Mouse (Mus musculus): Measurements from ENCODE around the gene Cacnb2. TPM values are rescaled to one million over a fixed set of nuclear protein-coding genes. Genes with fewer than 3 reads are reported as not detected.

Gene Cacnb2
- total and polyA plus RNA-seq, 2 experiments: 0.06 to 0.46 TPM

GRCm38 (mm10) chr2:14943691-14944357 lies 340.9 kb downstream of the Cacnb2 start:
- H3K36me3 ChIP-seq (ENCODE audit: control insufficient read depth, insufficient read depth, low read length): no peaks in the 10 kb centered on the region
- no peak overlapping the region for H3K27ac ChIP-seq (replicated peaks; ENCODE audit: insufficient read depth, low read depth, low read length)
- no peaks in the 10 kb centered on the region for H3K27me3 ChIP-seq (ENCODE audit: control insufficient read depth, insufficient read depth, low read length)
- WGBS: 81% methylated on average over 3 of the region's 3 CpGs
- no peaks in the 10 kb centered on the region for H3K4me1 ChIP-seq (ENCODE audit: control insufficient read depth, insufficient read depth, low read length)
- no peak overlapping the region for H3K9ac ChIP-seq (ENCODE audit: low read depth, low read length)
- H3K79me2 ChIP-seq (ENCODE audit: control insufficient read depth, insufficient read depth, low read length): no peaks in the 10 kb centered on the region
- H3K4me3 ChIP-seq (ENCODE audit: insufficient read depth, low read depth, low read length): no peak overlapping the region
- DNase-seq (ENCODE audit: extremely low read depth, low read depth, low spot score): no peak
- TF ChIP-seq POLR2A (IDR thresholded peaks at IDR 0.05; ENCODE audit: extremely low read depth, insufficient read depth, low read length): no peak
- TF ChIP-seq CTCF (IDR thresholded peaks at IDR 0.05; ENCODE audit: low read depth, low read length): no peak

GRCm38 (mm10) chr2:14953090-14953489 lies 350.2 kb downstream of the Cacnb2 start:
- Histone ChIP-seq H3K79me2 (ENCODE audit: control insufficient read depth, insufficient read depth, low read length) (no peaks in the 10 kb centered on the region), H3K4me3 (ENCODE audit: insufficient read depth, low read depth, low read length) (no peak overlapping the region), H3K9ac (ENCODE audit: low read depth, low read length) (no peak overlapping the region), H3K27ac (replicated peaks; ENCODE audit: insufficient read depth, low read depth, low read length) (no peak overlapping the region), H3K4me1 (ENCODE audit: control insufficient read depth, insufficient read depth, low read length) (no peaks in the 10 kb centered on the region), H3K27me3 (ENCODE audit: control insufficient read depth, insufficient read depth, low read length) (no peaks in the 10 kb centered on the region), H3K36me3 (ENCODE audit: control insufficient read depth, insufficient read depth, low read length) (no peaks in the 10 kb centered on the region)
- TF ChIP-seq POLR2A (IDR thresholded peaks at IDR 0.05; ENCODE audit: extremely low read depth, insufficient read depth, low read length) (no peak), CTCF (IDR thresholded peaks at IDR 0.05; ENCODE audit: low read depth, low read length) (no peak)
- 84% methylated on average over 2 of the region's 2 CpGs for WGBS
- no peak for DNase-seq (ENCODE audit: extremely low read depth, low read depth, low spot score)

GRCm38 (mm10) chr2:14960963-14961488 lies 358.1 kb downstream of the Cacnb2 start:
- DNase-seq (ENCODE audit: extremely low read depth, low read depth, low spot score): no peak
- TF ChIP-seq CTCF (IDR thresholded peaks at IDR 0.05; ENCODE audit: low read depth, low read length) (no peak), POLR2A (IDR thresholded peaks at IDR 0.05; ENCODE audit: extremely low read depth, insufficient read depth, low read length) (no peak)
- H3K79me2 ChIP-seq (ENCODE audit: control insufficient read depth, insufficient read depth, low read length): no peaks in the 10 kb centered on the region
- no peaks in the 10 kb centered on the region for H3K27me3 ChIP-seq (ENCODE audit: control insufficient read depth, insufficient read depth, low read length)
- H3K4me1 ChIP-seq (ENCODE audit: control insufficient read depth, insufficient read depth, low read length): no peaks in the 10 kb centered on the region
- no peaks in the 10 kb centered on the region for H3K36me3 ChIP-seq (ENCODE audit: control insufficient read depth, insufficient read depth, low read length)
- WGBS: 76% methylated on average over 1 of the region's 1 CpGs
- no peak overlapping the region for H3K4me3 ChIP-seq (ENCODE audit: insufficient read depth, low read depth, low read length)
- no peak overlapping the region for H3K9ac ChIP-seq (ENCODE audit: low read depth, low read length)
- no peak overlapping the region for H3K27ac ChIP-seq (replicated peaks; ENCODE audit: insufficient read depth, low read depth, low read length)

DNA sequence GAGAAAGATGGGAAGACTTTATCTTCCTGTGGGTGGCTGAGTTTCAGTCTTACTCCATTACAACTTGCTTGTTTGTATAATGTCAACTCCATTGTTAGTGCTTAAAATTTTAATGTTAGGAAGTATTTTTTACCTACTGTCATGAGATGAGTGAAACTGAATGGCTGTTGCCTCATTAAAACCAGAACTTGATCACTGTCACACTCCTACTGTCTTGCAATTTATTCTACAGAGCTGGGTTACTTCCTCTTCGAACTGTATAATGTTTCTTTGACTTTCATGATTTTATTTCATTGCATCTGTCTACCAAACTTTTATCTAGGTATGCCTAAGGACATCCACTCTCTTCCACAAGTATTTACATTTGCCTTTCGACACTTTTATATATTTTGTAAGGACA lies 358.6 kb downstream of the Cacnb2 start:
- no peak for DNase-seq (ENCODE audit: extremely low read depth, low read depth, low spot score)
- Histone ChIP-seq H3K27me3 (ENCODE audit: control insufficient read depth, insufficient read depth, low read length) (no peaks in the 10 kb centered on the region), H3K4me1 (ENCODE audit: control insufficient read depth, insufficient read depth, low read length) (no peaks in the 10 kb centered on the region), H3K9ac (ENCODE audit: low read depth, low read length) (no peak overlapping the region), H3K79me2 (ENCODE audit: control insufficient read depth, insufficient read depth, low read length) (no peaks in the 10 kb centered on the region), H3K36me3 (ENCODE audit: control insufficient read depth, insufficient read depth, low read length) (no peaks in the 10 kb centered on the region), H3K27ac (replicated peaks; ENCODE audit: insufficient read depth, low read depth, low read length) (no peak overlapping the region), H3K4me3 (ENCODE audit: insufficient read depth, low read depth, low read length) (no peak overlapping the region)
- 84% methylated on average over 2 of the region's 2 CpGs for WGBS
- TF ChIP-seq CTCF (IDR thresholded peaks at IDR 0.05; ENCODE audit: low read depth, low read length): no peak
- TF ChIP-seq POLR2A (IDR thresholded peaks at IDR 0.05; ENCODE audit: extremely low read depth, insufficient read depth, low read length): no peak

DNA sequence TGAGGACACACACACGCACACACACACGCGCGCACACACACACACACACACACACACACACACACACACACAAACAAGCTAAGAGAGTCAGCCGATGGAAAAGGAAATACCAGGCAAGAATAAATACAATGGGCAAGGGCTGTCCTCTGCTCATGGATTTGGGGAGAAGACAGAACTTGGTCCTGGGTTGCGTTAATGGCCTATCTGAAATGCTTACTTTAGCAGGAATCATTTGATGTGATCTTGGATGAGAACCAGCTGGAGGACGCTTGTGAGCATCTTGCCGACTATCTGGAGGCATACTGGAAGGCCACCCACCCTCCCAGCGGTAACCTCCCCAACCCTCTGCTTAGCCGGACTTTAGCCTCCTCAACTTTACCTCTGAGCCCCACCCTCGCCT lies 381.1 kb downstream of the Cacnb2 start:
- H3K9ac ChIP-seq (ENCODE audit: low read depth, low read length): no peak overlapping the region
- H3K79me2 ChIP-seq (ENCODE audit: control insufficient read depth, insufficient read depth, low read length): no peaks in the 10 kb centered on the region
- no peak for DNase-seq (ENCODE audit: extremely low read depth, low read depth, low spot score)
- 89% methylated on average over 11 of the region's 11 CpGs for WGBS
- no peaks in the 10 kb centered on the region for H3K36me3 ChIP-seq (ENCODE audit: control insufficient read depth, insufficient read depth, low read length)
- no peak overlapping the region for H3K4me3 ChIP-seq (ENCODE audit: insufficient read depth, low read depth, low read length)
- no peaks in the 10 kb centered on the region for H3K4me1 ChIP-seq (ENCODE audit: control insufficient read depth, insufficient read depth, low read length)
- no peak overlapping the region for H3K27ac ChIP-seq (replicated peaks; ENCODE audit: insufficient read depth, low read depth, low read length)
- TF ChIP-seq POLR2A (IDR thresholded peaks at IDR 0.05; ENCODE audit: extremely low read depth, insufficient read depth, low read length): no peak
- no peak for TF ChIP-seq CTCF (IDR thresholded peaks at IDR 0.05; ENCODE audit: low read depth, low read length)
- no peaks in the 10 kb centered on the region for H3K27me3 ChIP-seq (ENCODE audit: control insufficient read depth, insufficient read depth, low read length)

GRCm38 (mm10) chr2:14988451-14988850 lies 385.6 kb downstream of the Cacnb2 start:
- no peaks in the 10 kb centered on the region for H3K27me3 ChIP-seq (ENCODE audit: control insufficient read depth, insufficient read depth, low read length)
- no peak for TF ChIP-seq CTCF (IDR thresholded peaks at IDR 0.05; ENCODE audit: low read depth, low read length)
- no peak for TF ChIP-seq POLR2A (IDR thresholded peaks at IDR 0.05; ENCODE audit: extremely low read depth, insufficient read depth, low read length)
- WGBS: 73% methylated on average over 4 of the region's 4 CpGs
- no peak for DNase-seq (ENCODE audit: extremely low read depth, low read depth, low spot score)
- no peaks in the 10 kb centered on the region for H3K4me1 ChIP-seq (ENCODE audit: control insufficient read depth, insufficient read depth, low read length)
- no peak overlapping the region for H3K27ac ChIP-seq (replicated peaks; ENCODE audit: insufficient read depth, low read depth, low read length)
- H3K36me3 ChIP-seq (ENCODE audit: control insufficient read depth, insufficient read depth, low read length): no peaks in the 10 kb centered on the region
- H3K79me2 ChIP-seq (ENCODE audit: control insufficient read depth, insufficient read depth, low read length): no peaks in the 10 kb centered on the region
- H3K9ac ChIP-seq (ENCODE audit: low read depth, low read length): no peak overlapping the region
- H3K4me3 ChIP-seq (ENCODE audit: insufficient read depth, low read depth, low read length): no peak overlapping the region

Data from liver, adult 2 months (tissue).